Mouse (Mus musculus) lung, adult 2 months (tissue): ENCODE measurements at regions not wholly inside any gene's neighbourhood (a gene's known extent, or its start where the extent isn't known, plus 50 kb on each side); places are given as distances from the start of the nearest gene placed in this dataset.

Experiments
- DNase-seq: peaks from one replicate; pipeline ENCODE4 v3.0.0; 2022
- H3K4me1 ChIP-seq: fragments of 200-500 bp; 2 replicates; pipeline ENCODE4 v1.6.1; 2011; ENCODE audit warnings: low read length; ENCODE audit not compliant: control insufficient read depth, insufficient read depth
- H3K4me3 ChIP-seq: fragments of 200-500 bp; replicated peaks from 2 replicates; pipeline ENCODE3; 2011; ENCODE audit warnings: low read depth, mild to moderate bottlenecking, control low read depth, low read length; ENCODE audit errors: extremely low read depth
- CTCF ChIP-seq: fragments of 200-500 bp; IDR thresholded peaks from 2 replicates; pipeline ENCODE4 v1.5.1; 2011; ENCODE audit warnings: mild to moderate bottlenecking, low read length, control low read depth; ENCODE audit not compliant: insufficient read depth
- POLR2A ChIP-seq: fragments of 200-500 bp; IDR thresholded peaks from 2 replicates; pipeline ENCODE4 v1.6.1; 2011; ENCODE audit warnings: low read depth, mild to moderate bottlenecking, control low read depth, low read length, borderline replicate concordance; ENCODE audit errors: extremely low read depth
- WGBS: fragments of 180-500 bp; shearing (Covaris S2); methylation state at CpG from one replicate; pipeline ENCODE4 v1.1.7; 2018; 5-methylcytosine and 5-hydroxymethylcytosine counted together

GRCm38 (mm10) chr4:54798523-54798922, 146.3 kb upstream of the Zfp462 start:
- TF ChIP-seq POLR2A (no peak), CTCF (no peak)
- Histone ChIP-seq H3K4me1 (no peaks in the 10 kb centered on the region), H3K4me3 (no peak overlapping the region)
- WGBS: 78% methylated on average over 5 of the region's 5 CpGs
- no peak for DNase-seq

- 65% methylated on average over 3 of the region's 3 CpGs for WGBS
- H3K4me3 ChIP-seq: no peak overlapping the region
- TF ChIP-seq CTCF (no peak), POLR2A (no peak)
- no peak for DNase-seq
- H3K4me1 ChIP-seq: no peaks in the 10 kb centered on the region; the same call in 1 of the 2 replicates
Observed at GRCm38 (mm10) chr4:54811163-54811562, 133.7 kb upstream of the Zfp462 start.

- Histone ChIP-seq H3K4me1 (no peaks in the 10 kb centered on the region; the same call in 1 of the 2 replicates), H3K4me3 (no peak overlapping the region)
- WGBS: 57% methylated on average over 10 of the region's 10 CpGs
- DNase-seq: no peak
- TF ChIP-seq CTCF (no peak), POLR2A (no peak)
Observed at GRCm38 (mm10) chr4:54812740-54813634, 131.9 kb upstream of the Zfp462 start.

GRCm38 (mm10) chr4:54837326-54837725, 107.5 kb upstream of the Zfp462 start:
- Histone ChIP-seq H3K4me1 (no peaks in the 10 kb centered on the region), H3K4me3 (no peak overlapping the region)
- 60% methylated on average over 2 of the region's 2 CpGs for WGBS
- TF ChIP-seq CTCF (no peak), POLR2A (no peak)
- peak; percentile 6 for DNase-seq

- DNase-seq: no peak
- 47% methylated on average over 5 of the region's 5 CpGs for WGBS
- TF ChIP-seq POLR2A: no peak
- no peak for TF ChIP-seq CTCF
Observed at GRCm38 (mm10) chr4:54838111-54838510, 106.7 kb upstream of the Zfp462 start.

GRCm38 (mm10) chr4:54838794-54839193, 106.1 kb upstream of the Zfp462 start:
- Histone ChIP-seq H3K4me1 (no peaks in the 10 kb centered on the region), H3K4me3 (no peak overlapping the region)
- WGBS: 57% methylated on average over 3 of the region's 3 CpGs
- TF ChIP-seq POLR2A (no peak), CTCF (no peak)
- no peak for DNase-seq

More at GRCm38 (mm10) chr4:54838111-54838510, 106.7 kb upstream of the Zfp462 start:
- Histone ChIP-seq H3K4me3 (no peak overlapping the region), H3K4me1 (no peaks in the 10 kb centered on the region)

- Histone ChIP-seq H3K4me3 (no peak overlapping the region), H3K4me1 (no peaks in the 10 kb centered on the region)
- TF ChIP-seq CTCF: no peak
- TF ChIP-seq POLR2A: no peak
- DNase-seq: no peak
- WGBS: 69% methylated on average over 7 of the region's 7 CpGs
Observed at GRCm38 (mm10) chr4:54852991-54853925, 91.6 kb upstream of the Zfp462 start.

GRCm38 (mm10) chr4:54858604-54859003, 86.2 kb upstream of the Zfp462 start:
- no peak for DNase-seq
- WGBS: 99% methylated on average over 3 of the region's 3 CpGs
- TF ChIP-seq POLR2A (no peak), CTCF (no peak)
- Histone ChIP-seq H3K4me1 (no peaks in the 10 kb centered on the region), H3K4me3 (no peak overlapping the region)

GRCm38 (mm10) chr4:54866062-54866461, 78.8 kb upstream of the Zfp462 start:
- TF ChIP-seq POLR2A (no peak), CTCF (no peak)
- 59% methylated on average over 2 of the region's 2 CpGs for WGBS

More at GRCm38 (mm10) chr4:54866062-54866461, 78.8 kb upstream of the Zfp462 start:
- no peak overlapping the region for H3K4me3 ChIP-seq
- no peaks in the 10 kb centered on the region for H3K4me1 ChIP-seq
- DNase-seq: no peak
